Mouse (Mus musculus): Measurements from ENCODE around the gene Skil. TPM values are rescaled to one million over a fixed set of nuclear protein-coding genes. Genes with fewer than 3 reads are reported as not detected.
"Not testable (repeated sequence)": the region's sequence is repeated elsewhere in the genome, so short reads cannot be mapped to it uniquely, and the experiment has no call there.

Skil gene
- total and polyA plus RNA-seq, 3 experiments, result 7.4 to 8.6 TPM; not detected in 1

DNA sequence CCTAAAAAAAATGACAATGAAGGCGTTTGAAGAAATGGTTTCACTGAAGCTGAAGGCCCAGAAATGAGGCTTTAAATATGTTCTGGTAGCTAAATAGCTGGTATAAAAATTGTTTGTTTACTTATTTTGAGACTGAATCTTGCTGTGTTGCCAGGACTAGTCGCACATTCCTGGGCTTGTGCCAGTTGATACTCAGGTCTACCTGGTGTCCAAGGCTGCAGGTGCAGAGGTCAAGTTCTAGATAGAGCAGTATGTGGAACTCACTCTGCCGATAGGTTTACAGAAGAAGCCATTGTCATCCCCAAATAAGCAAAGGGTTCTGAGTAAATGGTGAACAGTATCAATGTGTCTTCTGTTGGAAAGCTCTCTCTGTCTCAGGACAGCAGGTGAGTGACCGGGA, 46.8 kb downstream of the Skil start:
- DNase-seq (ENCODE audit: low read depth, low spot score), result no peak
- H3K4me3 ChIP-seq (ENCODE audit: control insufficient read depth in 1 of 2, insufficient read depth in 1 of 2, low read depth in 2 of 2, low read length in 2 of 2), result no peak overlapping the region
- no peaks in the 10 kb centered on the region for H3K27me3 ChIP-seq (ENCODE audit: control insufficient read depth in 1 of 2, insufficient read depth in 2 of 2, low read length in 2 of 2)
- no peaks in the 10 kb centered on the region for H3K4me1 ChIP-seq (ENCODE audit: control insufficient read depth in 1 of 2, insufficient read depth in 2 of 2, low read length in 2 of 2)
- no peak overlapping the region for H3K27ac ChIP-seq (ENCODE audit: control insufficient read depth, low read depth, low read length)
- no peaks in the 10 kb centered on the region for H3K79me2 ChIP-seq (ENCODE audit: control insufficient read depth, insufficient read depth, low read length, poor library complexity)
- no peaks in the 10 kb centered on the region for H3K9me3 ChIP-seq (replicated peaks; ENCODE audit: insufficient read depth, low read length)
- no peak for TF ChIP-seq POLR2A (IDR thresholded peaks at IDR 0.05; ENCODE audit: control insufficient read depth in 1 of 2, insufficient read depth in 1 of 2, low read depth in 1 of 2, low read length in 2 of 2, poor library complexity in 1 of 2)
- TF ChIP-seq TCF12 (IDR thresholded peaks at IDR 0.05; ENCODE audit: low read depth, low read length), result no peak
- no peak for TF ChIP-seq TAL1 (IDR thresholded peaks at IDR 0.05; ENCODE audit: low read length)
- no peak for TF ChIP-seq ZC3H11A (IDR thresholded peaks at IDR 0.05; ENCODE audit: low read depth, low read length)
- TF ChIP-seq NELFE (IDR thresholded peaks at IDR 0.05; ENCODE audit: low read depth, low read length), result no peak
- TF ChIP-seq HCFC1 (IDR thresholded peaks at IDR 0.05; ENCODE audit: low read depth, low read length), result no peak
- no peak for TF ChIP-seq RAD21 (IDR thresholded peaks at IDR 0.05; ENCODE audit: low read depth, low read length)
- no peak for TF ChIP-seq CTCF (IDR thresholded peaks at IDR 0.05 in 2 of 3, conservative IDR thresholded peaks at IDR 0.05 in 1 of 3; ENCODE audit: control insufficient read depth in 1 of 3, insufficient read depth in 1 of 3, low read depth in 2 of 3, low read length in 3 of 3, poor library complexity in 1 of 3, severe bottlenecking in 1 of 3)
- TF ChIP-seq GABPA (IDR thresholded peaks at IDR 0.05; ENCODE audit: low read depth, low read length), result no peak
- no peak for TF ChIP-seq BHLHE40 (IDR thresholded peaks at IDR 0.05; ENCODE audit: borderline replicate concordance, low read depth, low read length)
- no peak for TF ChIP-seq MXI1 (IDR thresholded peaks at IDR 0.05; ENCODE audit: low read depth, low read length)
- no peak for TF ChIP-seq SMC3 (IDR thresholded peaks at IDR 0.05; ENCODE audit: low read depth, low read length)
- H3K9ac ChIP-seq (ENCODE audit: control insufficient read depth, low read depth, low read length, poor library complexity, severe bottlenecking), result no peak overlapping the region
- no peaks in the 10 kb centered on the region; a peak in 1 of 4 replicates for H3K36me3 ChIP-seq (ENCODE audit: control insufficient read depth in 1 of 2, insufficient read depth in 2 of 2, low read length in 2 of 2)

DNA sequence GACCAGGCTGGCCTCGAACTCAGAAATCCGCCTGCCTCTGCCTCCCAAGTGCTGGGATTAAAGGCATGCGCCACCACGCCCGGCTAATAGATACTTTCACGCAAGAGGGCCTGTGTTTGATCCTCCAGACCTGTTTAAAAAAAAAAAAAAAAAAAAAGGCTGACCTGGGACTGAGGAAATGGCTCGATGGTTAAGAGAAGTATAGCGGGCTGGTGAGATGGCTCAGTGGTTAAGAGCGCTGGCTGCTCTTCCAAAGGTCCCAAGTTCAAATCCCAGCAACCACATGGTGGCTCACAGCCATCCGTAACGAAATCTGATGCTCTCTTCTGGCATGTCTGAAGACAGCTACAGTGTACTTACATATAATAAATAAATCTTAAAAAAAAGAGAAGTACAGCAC, 50.4 kb downstream of the Skil start:
- H3K79me2 ChIP-seq (ENCODE audit: control insufficient read depth, insufficient read depth, low read length, poor library complexity); DNase-seq (ENCODE audit: low read depth, low spot score); H3K27me3 ChIP-seq (ENCODE audit: control insufficient read depth in 1 of 2, insufficient read depth in 2 of 2, low read length in 2 of 2); H3K4me1 ChIP-seq (ENCODE audit: control insufficient read depth in 1 of 2, insufficient read depth in 2 of 2, low read length in 2 of 2); H3K9me3 ChIP-seq (replicated peaks; ENCODE audit: insufficient read depth, low read length); H3K36me3 ChIP-seq (ENCODE audit: control insufficient read depth in 1 of 2, insufficient read depth in 2 of 2, low read length in 2 of 2): not testable (repeated sequence)
- Histone ChIP-seq H3K9ac (ENCODE audit: control insufficient read depth, low read depth, low read length, poor library complexity, severe bottlenecking) (peak overlapping the region; percentile 47), H3K4me3 (ENCODE audit: control insufficient read depth in 1 of 2, insufficient read depth in 1 of 2, low read depth in 2 of 2, low read length in 2 of 2) (peak overlapping the region; percentile 28 to 67), H3K27ac (ENCODE audit: control insufficient read depth, low read depth, low read length) (peak overlapping the region; percentile 50; the same call in 1 of the 2 replicates)
- peak; percentile 60; the same call in 1 of the 2 replicates for TF ChIP-seq TBP (IDR thresholded peaks at IDR 0.05; ENCODE audit: low read depth, low read length)
- TF ChIP-seq ZNF384 (IDR thresholded peaks at IDR 0.05; ENCODE audit: low read depth, low read length), result peak; percentile 57

DNA sequence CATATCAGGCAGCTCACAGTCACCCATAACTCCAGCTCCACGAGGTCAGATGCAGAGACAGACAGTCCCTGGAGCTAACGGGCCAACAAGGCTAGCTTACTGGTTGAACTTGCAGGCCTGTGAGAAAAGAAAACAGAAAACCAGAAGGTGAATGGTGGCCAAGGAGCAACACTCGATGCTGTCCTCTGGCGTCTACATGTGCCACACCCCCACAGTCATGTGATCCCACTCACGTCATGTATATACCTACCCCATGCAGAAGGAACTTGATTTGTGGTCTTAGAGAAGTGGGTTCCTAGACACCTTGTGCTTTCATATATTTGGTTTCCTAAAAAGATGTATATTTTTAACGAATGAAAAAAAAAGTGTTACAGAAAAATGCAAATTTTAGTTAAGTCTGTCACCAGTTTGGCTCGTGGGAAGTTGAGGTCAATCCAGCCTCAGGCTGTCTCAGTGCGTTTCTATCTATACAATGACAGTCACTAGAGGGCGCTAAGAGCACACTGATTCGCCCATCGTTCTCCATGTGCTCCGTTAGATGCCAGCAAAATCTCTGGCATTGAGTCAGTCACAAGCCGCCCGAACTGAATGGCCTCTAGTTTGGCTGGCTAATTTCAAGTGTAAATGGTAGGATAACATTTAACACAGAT, 50.9 kb downstream of the Skil start:
- peak overlapping the region; percentile 50 for H3K27ac ChIP-seq (ENCODE audit: control insufficient read depth, low read depth, low read length)
- H3K27me3 ChIP-seq (ENCODE audit: control insufficient read depth in 1 of 2, insufficient read depth in 2 of 2, low read length in 2 of 2), result no peaks in the 10 kb centered on the region; a peak in 1 of 4 replicates
- no peaks in the 10 kb centered on the region for H3K9me3 ChIP-seq (replicated peaks; ENCODE audit: insufficient read depth, low read length)
- no peaks in the 10 kb centered on the region for H3K4me1 ChIP-seq (ENCODE audit: control insufficient read depth in 1 of 2, insufficient read depth in 2 of 2, low read length in 2 of 2)
- H3K36me3 ChIP-seq (ENCODE audit: control insufficient read depth in 1 of 2, insufficient read depth in 2 of 2, low read length in 2 of 2), result no peaks in the 10 kb centered on the region; a peak in 1 of 4 replicates
- no peaks in the 10 kb centered on the region for H3K79me2 ChIP-seq (ENCODE audit: control insufficient read depth, insufficient read depth, low read length, poor library complexity)
- H3K4me3 ChIP-seq (ENCODE audit: control insufficient read depth in 1 of 2, insufficient read depth in 1 of 2, low read depth in 2 of 2, low read length in 2 of 2), result peak overlapping the region; percentile 28 to 67
- H3K9ac ChIP-seq (ENCODE audit: control insufficient read depth, low read depth, low read length, poor library complexity, severe bottlenecking), result peak overlapping the region; percentile 47
- peak; percentile 91 for DNase-seq (ENCODE audit: low read depth, low spot score)
- TF ChIP-seq MAX (IDR thresholded peaks at IDR 0.05; ENCODE audit: low read length), result peak; percentile 48
- TF ChIP-seq POLR2AphosphoS2 (IDR thresholded peaks at IDR 0.05; ENCODE audit: low read length), result no peak
- TF ChIP-seq MYC (IDR thresholded peaks at IDR 0.05; ENCODE audit: low read depth, low read length), result peak; percentile 98
- TF ChIP-seq TAL1 (IDR thresholded peaks at IDR 0.05; ENCODE audit: low read length), result no peak
- TF ChIP-seq POLR2A (IDR thresholded peaks at IDR 0.05; ENCODE audit: control insufficient read depth in 1 of 2, insufficient read depth in 1 of 2, low read depth in 1 of 2, low read length in 2 of 2, poor library complexity in 1 of 2), result no peak
- TF ChIP-seq TCF12 (IDR thresholded peaks at IDR 0.05; ENCODE audit: low read depth, low read length), result no peak
- TF ChIP-seq NRF1 (IDR thresholded peaks at IDR 0.05; ENCODE audit: insufficient read depth, low read depth, low read length, poor library complexity, severe bottlenecking), result no peak
- no peak for TF ChIP-seq CHD2 (IDR thresholded peaks at IDR 0.05; ENCODE audit: low read length)
- TF ChIP-seq KAT2A (conservative IDR thresholded peaks at IDR 0.05; ENCODE audit: low read depth, low read length), result no peak
- peak; percentile 80 for TF ChIP-seq SMC3 (IDR thresholded peaks at IDR 0.05; ENCODE audit: low read depth, low read length)
- TF ChIP-seq UBTF (IDR thresholded peaks at IDR 0.05; ENCODE audit: borderline replicate concordance, insufficient read depth, low read depth, low read length), result no peak
- no peak for TF ChIP-seq HCFC1 (IDR thresholded peaks at IDR 0.05; ENCODE audit: low read depth, low read length)
- no peak for TF ChIP-seq ELF1 (IDR thresholded peaks at IDR 0.05; ENCODE audit: low read depth, low read length)
- no peak for TF ChIP-seq MAZ (IDR thresholded peaks at IDR 0.05; ENCODE audit: low read depth, low read length)
- no peak for TF ChIP-seq ZMIZ1 (IDR thresholded peaks at IDR 0.05; ENCODE audit: low read depth, low read length)
- no peak for TF ChIP-seq GABPA (IDR thresholded peaks at IDR 0.05; ENCODE audit: low read depth, low read length)
- no peak for TF ChIP-seq MYB (IDR thresholded peaks at IDR 0.05; ENCODE audit: low read depth, low read length)
